Mouse (Mus musculus): Measurements from ENCODE around the gene Cabp5.
"Not testable (repeated sequence)": the region's sequence is repeated elsewhere in the genome, so short reads cannot be mapped to it uniquely, and the experiment has no call there.

Cabp5 gene

DNA sequence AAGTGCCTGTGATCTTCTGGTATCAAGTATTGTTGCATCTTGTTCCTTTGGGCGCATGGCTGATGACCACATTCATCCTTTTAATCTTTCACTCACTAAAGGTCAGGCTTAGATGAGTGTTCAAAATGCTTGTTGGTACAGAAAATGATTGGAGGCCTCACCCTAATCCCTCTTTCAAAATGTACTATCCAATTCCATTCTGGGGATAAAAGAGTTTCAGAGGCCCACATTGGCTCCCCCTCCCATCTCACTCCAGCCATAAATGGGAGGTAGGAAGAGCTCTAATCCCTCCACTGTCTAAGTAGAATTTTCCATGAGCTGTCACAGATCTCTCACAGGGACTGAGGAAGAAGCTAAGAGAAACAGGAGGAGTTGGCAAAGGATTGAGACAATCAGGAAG, at the start of gene Cabp5:
Cabp5 (plus strand) TSS at position 301 of the 400 bp plus-strand sequence.
- no peak for DNase-seq

DNA sequence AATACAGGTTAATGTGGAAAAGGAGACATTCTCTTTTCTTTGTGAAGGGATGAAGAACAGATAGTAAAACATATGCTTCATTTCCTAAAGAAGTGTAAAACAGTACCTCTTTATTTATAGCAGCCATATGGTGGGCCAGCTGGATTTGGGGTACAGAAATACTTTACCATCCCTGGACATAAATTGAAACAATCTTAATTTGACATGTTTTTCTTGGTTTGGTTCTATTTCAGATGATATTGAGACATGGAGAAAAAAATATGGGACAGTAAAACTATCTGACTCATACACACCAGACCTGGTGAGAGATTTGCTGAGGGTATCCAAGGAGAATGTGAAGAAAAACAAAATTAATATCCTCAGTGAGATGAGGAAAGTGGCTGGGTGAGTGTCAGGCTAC, 42.0 kb upstream of the Cabp5 start:
- DNase-seq, result no peak

DNA sequence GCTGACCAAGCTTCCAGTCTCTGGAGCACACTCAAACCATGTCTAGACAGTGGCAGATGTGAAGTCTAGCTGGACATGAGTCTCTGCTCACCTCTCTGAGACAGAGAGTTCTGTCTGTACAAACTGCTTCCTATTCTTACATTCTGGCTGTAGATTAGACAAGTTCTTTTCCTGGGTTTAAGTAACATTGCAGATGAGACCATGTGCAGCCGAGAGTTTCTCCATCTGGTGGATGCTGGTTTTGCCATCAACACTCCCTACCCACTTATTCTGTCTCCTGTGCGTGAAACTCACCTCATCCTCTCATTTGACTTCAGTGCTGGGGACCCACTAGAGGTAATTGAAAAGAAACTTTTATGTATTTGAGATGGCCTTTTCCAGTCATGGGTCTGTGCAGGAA, 17.3 kb upstream of the Cabp5 start:
- DNase-seq, result no peak

DNA sequence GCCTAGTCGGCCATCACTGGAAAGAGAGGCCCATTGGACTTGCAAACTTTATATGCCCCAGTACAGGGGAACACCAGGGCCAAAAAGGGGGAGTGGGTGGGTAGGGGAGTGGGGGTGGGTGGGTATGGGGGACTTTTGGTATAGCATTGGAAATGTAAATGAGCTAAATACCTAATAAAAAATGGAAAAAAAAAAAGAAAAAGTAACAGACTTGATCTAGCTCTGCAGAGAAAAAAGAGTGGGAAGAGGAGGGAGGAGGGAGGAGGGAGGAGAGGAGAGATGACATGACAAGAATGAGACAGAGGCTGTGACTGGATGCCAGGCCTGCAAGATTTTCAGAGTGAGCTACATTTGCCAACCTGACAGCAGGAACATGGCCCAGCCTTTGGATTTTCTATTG, 52.6 kb downstream of the Cabp5 start, which contains the start of gene Bsph1:
Bsph1 (plus strand) TSS at position 301 of the 400 bp plus-strand sequence.
- DNase-seq, result not testable (repeated sequence)

Data from kidney, postnatal 10 days (tissue).